Mouse (Mus musculus) embryo, embryonic 11.5 days (tissue): ENCODE results near the gene Adgrf2.

Experiments used
- DNase-seq: peaks from one replicate; pipeline ENCODE4 v3.0.0-alpha.2; 2012; ENCODE audit warnings: low read depth, low spot score

Gene Adgrf2

DNA sequence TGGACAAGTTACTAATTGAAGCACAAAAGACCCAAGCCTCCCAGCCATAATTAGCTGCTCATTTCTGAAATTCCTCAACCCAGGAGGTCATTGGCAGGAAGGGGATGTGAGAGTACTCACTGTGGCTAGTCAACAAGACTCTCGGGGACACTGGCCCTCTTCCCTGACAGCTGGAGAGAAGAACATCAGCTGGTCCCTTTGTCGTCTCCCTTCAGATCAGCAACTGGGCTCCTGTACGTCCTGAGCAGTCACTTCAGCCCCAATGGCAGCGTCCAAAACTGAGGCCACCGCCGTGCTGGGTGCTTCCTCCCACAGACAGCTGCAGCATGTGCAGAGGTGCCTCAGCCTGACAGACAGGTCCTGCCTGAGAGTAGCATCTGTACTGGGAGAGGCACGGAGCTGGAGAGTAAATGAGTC, at the start of gene Adgrf2:
TSS of gene Adgrf2 (minus strand) at position 379 of the 417 bp plus-strand sequence.
- no peak for DNase-seq

- no peak for DNase-seq
These were observed 48.8 kb upstream of the Adgrf2 start for GRCm38 (mm10) chr17:42790787-42791186.

- no peak for DNase-seq
These were observed 47.7 kb upstream of the Adgrf2 start for GRCm38 (mm10) chr17:42789723-42790122.

- no peak for DNase-seq
These were observed 46.9 kb upstream of the Adgrf2 start for GRCm38 (mm10) chr17:42788686-42789453.

- peak; percentile 59 for DNase-seq
These were observed 40.3 kb upstream of the Adgrf2 start for GRCm38 (mm10) chr17:42782156-42782757.

DNA sequence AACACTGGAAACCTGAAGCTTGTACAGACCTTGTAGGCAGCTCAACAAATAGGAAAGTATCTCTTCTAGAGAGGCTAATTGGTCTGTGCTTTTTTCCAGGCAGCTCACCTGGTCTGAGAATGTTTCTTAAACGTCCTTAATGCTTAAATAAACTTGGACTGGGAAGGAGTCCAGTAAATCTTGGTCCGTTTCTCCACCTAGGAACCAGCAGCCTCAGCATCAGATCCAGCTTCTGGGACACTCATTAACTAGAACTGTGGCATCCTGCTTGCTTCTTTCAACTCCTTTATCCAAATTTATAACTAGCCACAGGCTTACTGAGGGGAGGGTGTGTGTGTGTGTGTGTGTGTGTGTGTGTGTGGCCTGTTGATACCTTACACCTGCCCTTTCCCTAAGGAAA, 11.8 kb upstream of the Adgrf2 start:
- no peak for DNase-seq

- DNase-seq = no peak
These were observed 10.2 kb upstream of the Adgrf2 start for GRCm38 (mm10) chr17:42752173-42752572.

- no peak for DNase-seq
These were observed 3.9 kb upstream of the Adgrf2 start for GRCm38 (mm10) chr17:42745657-42746420.

DNA sequence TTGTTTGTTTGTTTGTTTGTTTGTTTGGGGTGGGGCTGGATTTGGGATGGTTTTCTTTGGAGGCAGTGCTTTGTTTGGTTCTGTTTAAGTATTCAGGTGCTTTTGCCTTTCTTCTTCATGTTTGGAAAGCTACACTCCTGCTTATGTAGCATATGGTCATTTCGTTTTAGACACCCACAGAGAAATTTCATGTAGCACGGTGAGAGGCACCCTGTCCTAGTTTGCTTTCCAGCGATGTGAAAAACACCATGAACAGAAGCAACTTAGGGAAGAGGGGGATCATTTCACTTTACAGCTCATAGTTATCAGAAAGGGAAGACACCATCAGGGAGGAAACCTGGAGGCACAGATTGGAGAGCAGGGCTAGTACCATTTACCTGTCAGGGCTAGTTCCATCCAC, 844 bp upstream of the Adgrf2 start:
- DNase-seq = no peak

DNA sequence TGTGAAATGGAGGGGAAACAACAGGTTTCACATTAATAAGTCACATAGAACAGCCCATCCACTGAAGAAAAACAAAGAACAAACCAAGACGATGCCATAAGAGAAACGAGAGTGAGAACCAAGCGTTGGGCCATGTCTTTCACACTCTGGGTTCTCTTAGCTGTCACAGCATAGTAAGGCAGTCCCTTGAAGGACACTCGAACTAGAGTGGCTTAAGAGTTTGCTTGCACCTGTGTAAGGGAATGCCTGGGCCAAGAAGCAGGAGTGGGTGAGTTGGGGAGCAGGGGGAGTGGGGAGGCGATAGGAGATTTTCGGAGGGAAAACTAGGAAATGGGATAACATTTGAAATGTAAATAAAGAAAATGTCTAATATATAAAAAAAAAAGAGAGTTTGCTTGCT, 3.2 kb downstream of the Adgrf2 start:
- DNase-seq = no peak

- DNase-seq = no peak
These were observed 24.8 kb downstream of the Adgrf2 start for GRCm38 (mm10) chr17:42717161-42717560.

DNA sequence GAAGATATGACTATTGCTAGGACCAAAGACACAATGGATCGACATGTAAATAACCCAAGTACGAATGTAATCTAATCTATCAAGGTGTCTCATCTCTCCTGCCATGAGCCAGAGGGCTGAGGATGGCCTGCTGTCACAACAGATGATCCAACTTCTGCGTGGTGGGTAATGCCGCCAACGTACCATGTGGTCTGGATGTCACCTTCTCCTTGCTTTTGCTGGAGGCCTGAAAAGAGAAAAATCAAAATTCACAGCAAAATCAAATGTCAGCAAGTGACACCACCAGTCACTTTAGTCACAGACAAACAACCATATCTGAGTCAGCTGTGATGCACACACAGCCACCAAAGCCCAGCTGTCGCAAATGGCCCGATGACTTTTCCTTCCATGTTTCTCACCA, 27.0 kb downstream of the Adgrf2 start:
- no peak for DNase-seq

- no peak for DNase-seq
These were observed 31.3 kb downstream of the Adgrf2 start for GRCm38 (mm10) chr17:42710717-42711116.

DNA sequence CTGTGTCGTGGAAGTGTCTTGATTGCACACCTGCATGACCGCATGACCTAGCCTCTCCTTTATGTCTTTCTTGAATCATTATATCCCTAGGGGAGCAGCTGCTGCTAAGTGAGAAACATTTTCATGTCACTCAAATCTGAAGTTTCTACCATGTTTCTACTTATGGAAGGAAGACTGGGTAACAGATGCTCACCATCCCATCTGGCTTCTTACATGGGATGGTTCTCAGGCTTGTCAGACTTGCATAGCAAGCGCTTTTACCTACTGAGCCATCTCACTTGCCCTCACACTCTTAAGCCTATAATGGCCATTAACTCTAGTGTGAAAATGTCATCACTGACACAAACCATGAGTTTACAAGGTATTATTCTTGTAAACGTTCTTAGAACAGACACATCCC, 36.4 kb downstream of the Adgrf2 start:
- no peak for DNase-seq

DNA sequence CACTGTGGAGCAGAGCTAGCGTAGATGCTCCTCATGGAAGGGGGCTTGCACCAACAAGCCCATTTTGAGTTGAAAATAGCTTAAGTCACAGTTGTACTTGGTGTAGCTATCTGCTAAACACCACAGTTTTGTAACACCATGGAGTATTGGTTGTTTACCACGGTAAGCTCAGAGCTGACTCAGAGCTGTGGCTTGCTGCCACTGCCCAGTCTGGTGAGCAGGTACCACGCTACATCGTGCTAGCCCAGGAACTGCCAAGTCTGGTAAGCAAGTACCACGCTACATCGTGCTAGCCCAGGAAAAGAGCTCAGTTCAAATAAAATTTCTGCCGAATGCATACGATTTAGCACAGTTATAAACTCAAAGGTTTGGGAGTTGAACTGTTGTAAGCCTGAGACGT, 39.8 kb downstream of the Adgrf2 start:
- no peak for DNase-seq

DNA sequence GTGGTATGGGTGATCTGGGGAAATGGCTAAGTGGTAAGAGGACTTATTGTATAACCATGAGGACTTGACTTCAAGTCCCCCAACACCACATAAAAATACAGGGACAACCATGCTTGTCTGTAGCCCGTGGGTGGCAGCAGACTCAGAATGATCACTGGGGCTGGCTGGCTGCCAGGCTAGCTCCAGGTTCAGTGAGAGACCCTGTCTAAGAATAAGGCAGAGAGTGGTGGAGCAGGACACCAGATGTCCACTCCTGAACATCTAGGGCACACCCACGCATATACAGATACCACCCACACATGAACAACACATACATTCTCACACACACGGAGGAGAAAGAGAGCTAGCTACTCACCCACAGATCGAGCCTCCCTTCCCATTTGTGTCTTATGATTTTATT, 47.2 kb downstream of the Adgrf2 start:
- no peak for DNase-seq

DNA sequence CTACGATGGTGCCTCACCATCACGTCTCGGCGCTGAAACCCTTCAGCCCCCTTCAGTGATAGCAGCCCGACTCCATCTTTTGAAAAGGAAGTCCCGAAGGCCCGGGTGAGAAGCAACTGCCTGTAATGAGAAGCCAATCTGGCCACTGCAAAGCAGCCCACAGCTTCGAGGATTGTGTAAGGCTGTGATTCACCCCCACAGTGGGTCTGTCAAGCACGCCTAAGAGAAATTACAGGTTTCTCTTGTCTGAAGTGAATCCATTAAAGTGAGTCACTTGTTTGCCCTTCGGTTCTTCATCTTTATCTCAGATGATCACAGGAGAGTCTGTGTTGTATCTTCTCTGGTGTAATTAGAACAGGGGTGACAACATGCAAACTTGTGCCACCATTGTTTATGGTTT, 49.8 kb downstream of the Adgrf2 start, which contains the start of gene Adgrf4:
TSS of gene Adgrf4 (minus strand) at position 149 of the 400 bp plus-strand sequence.
- no peak for DNase-seq

GRCm38 (mm10) chr17:42690531-42690930, 51.4 kb downstream of the Adgrf2 start:
- DNase-seq = no peak
